Mouse (Mus musculus) stomach, postnatal 0 days (tissue): Measurements from ENCODE around the gene Mrtfa.

Experiments used
- CTCF ChIP-seq: IDR thresholded peaks from 2 replicates; pipeline ENCODE4 v1.5.1; 2016; ENCODE audit warnings: antibody characterized with exemption, low read depth, mild to moderate bottlenecking, moderate library complexity
- EP300 ChIP-seq: optimal IDR thresholded peaks from 2 replicates; pipeline ENCODE3; 2016; ENCODE audit warnings: antibody characterized with exemption

DNA sequence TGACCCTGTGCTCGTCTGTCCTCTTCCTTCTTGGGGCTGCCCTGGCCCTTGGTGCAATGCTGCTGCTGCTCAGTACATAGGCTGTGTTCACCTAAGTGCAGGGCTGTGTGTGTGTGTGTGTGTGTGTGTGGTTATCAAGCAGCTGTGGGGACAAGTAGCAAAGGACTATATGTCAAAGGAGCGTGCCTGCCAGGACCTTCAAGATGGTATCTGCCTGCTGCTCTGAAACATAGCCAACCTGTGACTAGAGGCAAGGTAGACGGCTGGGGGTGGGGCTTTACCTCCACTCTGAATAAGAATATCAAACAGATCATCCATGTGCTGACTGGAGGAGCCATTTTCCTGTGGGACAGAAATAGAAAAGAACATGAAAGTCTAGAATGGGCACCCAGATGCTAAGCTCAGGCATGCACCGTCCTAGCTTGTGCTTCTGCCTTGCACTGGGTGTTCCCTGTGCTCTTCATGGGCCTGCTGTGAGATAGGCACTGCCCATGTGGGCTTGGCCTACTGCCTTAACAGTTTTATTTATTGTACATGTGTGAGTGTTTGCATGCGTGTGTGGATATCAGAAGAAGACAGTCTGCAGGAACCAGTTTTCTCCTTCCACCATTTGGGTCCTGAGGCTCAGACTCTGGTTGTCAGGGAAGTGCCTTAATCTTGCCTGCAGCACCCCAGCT is 175.4 kb downstream of the Mrtfa start:
- TF ChIP-seq CTCF = no peak
- TF ChIP-seq EP300 = no peak
